Comparison of ENCODE assay signal across 8 mouse cellular contexts in the genomic region with DNA sequence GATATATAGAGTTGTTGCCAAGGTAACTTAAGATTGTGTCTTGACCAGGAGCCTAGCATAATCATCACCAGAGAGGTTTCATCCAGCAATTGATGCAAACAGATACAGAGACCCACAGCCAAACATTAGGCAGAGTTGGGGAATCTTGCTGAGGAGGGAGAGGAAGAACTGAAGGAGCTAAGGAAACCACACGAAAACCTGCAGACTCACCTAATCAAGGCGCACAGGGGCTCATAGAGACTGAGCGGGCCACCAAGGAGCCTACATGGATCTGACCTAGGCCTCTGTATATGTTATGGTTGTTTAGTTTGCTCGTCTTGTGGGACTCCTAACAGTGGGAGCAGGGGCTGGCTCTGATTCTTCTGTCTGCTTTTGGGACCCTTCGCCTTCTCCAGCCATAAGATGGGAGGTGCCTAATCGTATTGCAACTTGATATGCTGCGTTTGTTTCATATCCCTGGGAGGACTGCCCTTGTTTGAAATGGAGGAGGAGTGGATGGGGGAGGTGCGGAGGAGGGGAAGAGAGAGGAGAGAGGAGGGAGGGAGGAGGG. TPM values are rescaled to one million over a fixed set of nuclear protein-coding genes. Genes with fewer than 3 reads are reported as not detected.
DNase-seq lines count a peak whose midpoint lies in the region; ATAC-seq lines count a peak whose summit lies in the region.

No protein-coding gene starts in this region.

- H3K4me3 ChIP-seq in heart, embryonic 15.5 days = 0 out of 2 replicates have a peak overlapping the region, but pooled peaks have one; percentile 11
- no peak overlapping the region for H3K4me3 ChIP-seq in forebrain, embryonic 13.5 days
- H3K4me3 ChIP-seq in limb, embryonic 13.5 days = no peak overlapping the region

- H3K27me3 ChIP-seq in heart, embryonic 15.5 days = no peaks in the 10 kb centered on the region
- H3K27me3 ChIP-seq in forebrain, embryonic 13.5 days = no peaks in the 10 kb centered on the region
- no peaks in the 10 kb centered on the region for H3K27me3 ChIP-seq in limb, embryonic 13.5 days

- H3K27ac ChIP-seq in heart, embryonic 15.5 days = no peak overlapping the region
- H3K27ac ChIP-seq in forebrain, embryonic 13.5 days = no peak overlapping the region
- peak overlapping the region; percentile 63 for H3K27ac ChIP-seq in limb, embryonic 13.5 days

- intact Hi-C loops in heart, postnatal 25 days (cut with DNase I) = loop anchor here (2.0 to 5.0 kb wide), 2 partner anchors 136 to 192 kb away; a partner anchor contains a TSS

- DNase-seq in heart, postnatal 25 days (ENCODE audit: low spot score) = no peak
- DNase-seq in cerebellum, adult 11-12 months = peak; percentile 83
- DNase-seq in right cerebral cortex, adult 18-20 months = no peak
- DNase-seq in MN1 (ENCODE audit: low spot score) = no peak
- no peak for DNase-seq in thymus, postnatal 14 days

- peaks cover 2% of the 10 kb centered on the region; the same call in 1 of the 2 replicates for H3K4me1 ChIP-seq in heart, embryonic 15.5 days (replicated peaks)
- H3K4me1 ChIP-seq in forebrain, embryonic 13.5 days = no peaks in the 10 kb centered on the region
- peaks cover 7% of the 10 kb centered on the region; the same call in 1 of the 2 replicates for H3K4me1 ChIP-seq in limb, embryonic 13.5 days

- 50% methylated on average over 7 of the region's 8 CpGs for WGBS in heart, embryonic 15.5 days
- 68% methylated on average over 7 of the region's 8 CpGs for WGBS in forebrain, embryonic 13.5 days
- WGBS in limb, embryonic 13.5 days = 35% methylated on average over 7 of the region's 8 CpGs

- no peaks in the 10 kb centered on the region for H3K36me3 ChIP-seq in heart, embryonic 15.5 days
- no peaks in the 10 kb centered on the region for H3K36me3 ChIP-seq in forebrain, embryonic 13.5 days (ENCODE audit: poor library complexity, severe bottlenecking)
- no peaks in the 10 kb centered on the region for H3K36me3 ChIP-seq in limb, embryonic 13.5 days

- peak overlapping the region; percentile 29 for H3K4me2 ChIP-seq in heart, embryonic 15.5 days
- no peak overlapping the region for H3K4me2 ChIP-seq in forebrain, embryonic 13.5 days
- peak overlapping the region; percentile 47 for H3K4me2 ChIP-seq in limb, embryonic 13.5 days (replicated peaks)

- no peaks in the 10 kb centered on the region for H3K9me3 ChIP-seq in heart, embryonic 15.5 days (replicated peaks)
- no peaks in the 10 kb centered on the region for H3K9me3 ChIP-seq in forebrain, embryonic 13.5 days (replicated peaks)
- H3K9me3 ChIP-seq in limb, embryonic 13.5 days = no peaks in the 10 kb centered on the region

- no peak overlapping the region for H3K9ac ChIP-seq in heart, embryonic 15.5 days
- H3K9ac ChIP-seq in forebrain, embryonic 13.5 days = no peak overlapping the region
- no peak overlapping the region for H3K9ac ChIP-seq in limb, embryonic 13.5 days

- no peak for ATAC-seq in heart, embryonic 15.5 days (replicated peaks; ENCODE audit: insufficient number of reproducible peaks, insufficient read depth, low FRiP score, low read depth)
- peak; percentile 40 for ATAC-seq in forebrain, embryonic 13.5 days
- peak; percentile 78; the same call in 1 of the 2 replicates for ATAC-seq in limb, embryonic 13.5 days (ENCODE audit: low FRiP score, low read depth)

RNA-seq across cellular contexts. Expression of a gene that starts 24.5 kb away (rescaled TPM):
- polyA plus RNA-seq in heart, embryonic 15.5 days (2015; fragmentation: Nextera tagmentation; extraction: Ambion mirVana) = 0.25 and 0.77 TPM in 2 replicates
- total RNA-seq in heart, postnatal 25 days (2021) = under 1 TPM; 0.31 to 0.34 TPM
- 0.61 and 1.1 TPM in 2 replicates for polyA plus RNA-seq in forebrain, embryonic 13.5 days (2015; fragmentation: Nextera tagmentation; extraction: Ambion mirVana)
- polyA plus RNA-seq in limb, embryonic 13.5 days (2015; fragmentation: Nextera tagmentation; extraction: Ambion mirVana) = 0.18 and 0.19 TPM in 2 replicates
